In genomic region chr19:38054149-38054719, GRCm38 (mm10) we compare ENCODE assay signal across 8 mouse cellular contexts. TPM values are rescaled to one million over a fixed set of nuclear protein-coding genes. Genes with fewer than 3 reads are reported as not detected.
DNase-seq lines count a peak whose midpoint lies in the region; ATAC-seq and TF ChIP-seq lines count a peak whose summit lies in the region.

No protein-coding gene starts in this region.

- H3K27me3 ChIP-seq in E14TG2a.4 (ENCODE audit: insufficient read depth, low read length) = no peaks in the 10 kb centered on the region
- H3K27me3 ChIP-seq in heart, embryonic 11.5 days (ENCODE audit: control insufficient read depth, insufficient read depth, low read length) = no peaks in the 10 kb centered on the region
- no peaks in the 10 kb centered on the region for H3K27me3 ChIP-seq in kidney, embryonic 16.5 days (ENCODE audit: insufficient read depth, low read length)
- H3K27me3 ChIP-seq in lung, embryonic 16.5 days (ENCODE audit: control insufficient read depth, insufficient read depth, low read depth, low read length) = no peaks in the 10 kb centered on the region

- peak overlapping the region; percentile 64 for H3K4me2 ChIP-seq in heart, embryonic 11.5 days
- H3K4me2 ChIP-seq in kidney, embryonic 16.5 days (replicated peaks; ENCODE audit: low read depth, low read length) = peak overlapping the region; percentile 60
- peak overlapping the region; percentile 76 for H3K4me2 ChIP-seq in lung, embryonic 16.5 days (ENCODE audit: low read depth, low read length)

- H3K9me3 ChIP-seq in E14TG2a.4 (ENCODE audit: low read length) = no peaks in the 10 kb centered on the region
- no peaks in the 10 kb centered on the region for H3K9me3 ChIP-seq in heart, embryonic 11.5 days (replicated peaks; ENCODE audit: control insufficient read depth, low read length)
- no peaks in the 10 kb centered on the region for H3K9me3 ChIP-seq in kidney, embryonic 16.5 days (ENCODE audit: low read length)
- H3K9me3 ChIP-seq in lung, embryonic 16.5 days (ENCODE audit: control insufficient read depth, low read length) = no peaks in the 10 kb centered on the region

- H3K27ac ChIP-seq in gastrocnemius, adult 2 months = peak overlapping the region; percentile 79
- no peak overlapping the region for H3K27ac ChIP-seq in heart, embryonic 11.5 days (ENCODE audit: low read depth, low read length)
- H3K27ac ChIP-seq in kidney, embryonic 16.5 days (ENCODE audit: low read length) = no peak overlapping the region; the same call in 1 of the 2 replicates
- H3K27ac ChIP-seq in lung, embryonic 16.5 days (ENCODE audit: low read length) = peak overlapping the region; percentile 64

- peak overlapping the region; percentile 83 for H3K4me3 ChIP-seq in gastrocnemius, adult 2 months
- peak overlapping the region; percentile 81 for H3K4me3 ChIP-seq in E14TG2a.4 (replicated peaks; ENCODE audit: low read length)
- H3K4me3 ChIP-seq in heart, embryonic 11.5 days (ENCODE audit: low read depth, low read length) = peak overlapping the region; percentile 58
- peak overlapping the region; percentile 85 for H3K4me3 ChIP-seq in kidney, embryonic 16.5 days (ENCODE audit: low read length)
- peak overlapping the region; percentile 67 for H3K4me3 ChIP-seq in lung, embryonic 16.5 days (ENCODE audit: low read length)

- intact Hi-C loops in gastrocnemius, adult 2 months (cut with DNase I) = loop anchor here (1.0 kb wide), 1 partner anchor 99 kb away; no protein-coding TSS in a partner anchor
- intact Hi-C loops in gastrocnemius, postnatal 36 days (cut with DNase I) = loop anchor here (2.0 kb wide), 1 partner anchor 99 kb away; no protein-coding TSS in a partner anchor

- H3K9ac ChIP-seq in heart, embryonic 11.5 days (ENCODE audit: low read depth, low read length) = peak overlapping the region; percentile 61
- peak overlapping the region; percentile 57 for H3K9ac ChIP-seq in kidney, embryonic 16.5 days (replicated peaks; ENCODE audit: low read length)
- peak overlapping the region; percentile 65 for H3K9ac ChIP-seq in lung, embryonic 16.5 days (ENCODE audit: low read length)

- DNase-seq in gastrocnemius, adult 2 months = peak; percentile 83
- DNase-seq in gastrocnemius, postnatal 36 days = no peak
- DNase-seq in cerebellum, postnatal 14 days = peak; percentile 80 to 81
- DNase-seq in right cerebral cortex, postnatal 25 days = peak; percentile 70

- peaks cover 64% of the 10 kb centered on the region for H3K4me1 ChIP-seq in E14TG2a.4 (replicated peaks; ENCODE audit: low read depth, low read length)
- peaks cover 6% of the 10 kb centered on the region; the same call in 1 of the 2 replicates for H3K4me1 ChIP-seq in heart, embryonic 11.5 days (ENCODE audit: control insufficient read depth, insufficient read depth, low read length)
- peaks cover 14% of the 10 kb centered on the region; the same call in 1 of the 2 replicates for H3K4me1 ChIP-seq in kidney, embryonic 16.5 days (ENCODE audit: insufficient read depth, low read length)
- H3K4me1 ChIP-seq in lung, embryonic 16.5 days (replicated peaks; ENCODE audit: control insufficient read depth, insufficient read depth, low read length) = peaks cover 16% of the 10 kb centered on the region

- no peak for TF ChIP-seq CTCF in gastrocnemius, adult 2 months (IDR thresholded peaks at IDR 0.05)
- TF ChIP-seq CTCF in E14TG2a.4 (conservative IDR thresholded peaks at IDR 0.05; ENCODE audit: low read length) = no peak

- ATAC-seq in heart, embryonic 11.5 days (replicated peaks; ENCODE audit: insufficient number of reproducible peaks, low FRiP score, low TSS enrichment) = peak; percentile 77
- peak; percentile 92 for ATAC-seq in kidney, embryonic 16.5 days (ENCODE audit: low FRiP score, low TSS enrichment)
- ATAC-seq in lung, embryonic 16.5 days (ENCODE audit: low read depth) = peak; percentile 90

- peaks cover 23% of the 10 kb centered on the region for H3K36me3 ChIP-seq in E14TG2a.4 (ENCODE audit: insufficient read depth, low read length)
- H3K36me3 ChIP-seq in heart, embryonic 11.5 days (ENCODE audit: control insufficient read depth, insufficient read depth, low read length) = peaks cover 3% of the 10 kb centered on the region; the same call in 1 of the 2 replicates
- peaks cover 6% of the 10 kb centered on the region; the same call in 1 of the 2 replicates for H3K36me3 ChIP-seq in kidney, embryonic 16.5 days (ENCODE audit: insufficient read depth, low read length)
- H3K36me3 ChIP-seq in lung, embryonic 16.5 days (ENCODE audit: control insufficient read depth, insufficient read depth, low read length) = peaks cover 9% of the 10 kb centered on the region

- 1% methylated on average over 23 of the region's 23 CpGs for WGBS in heart, embryonic 11.5 days (ENCODE audit: insufficient replicate concordance)
- 0% methylated on average over 22 of the region's 23 CpGs for WGBS in kidney, embryonic 16.5 days
- 0% methylated on average over 23 of the region's 23 CpGs for WGBS in lung, embryonic 16.5 days

RNA-seq across cellular contexts. Expression of gene Cep55, which starts 0.6 kb away (rescaled TPM):
- total RNA-seq in gastrocnemius, adult 2 months (2021) = not detected
- under 1 TPM; 0.30 to 0.31 TPM for total RNA-seq in gastrocnemius, postnatal 36 days (2021)
- polyA plus RNA-seq in heart, embryonic 11.5 days (2014; fragmentation: Nextera tagmentation; extraction: Ambion mirVana) = 28.1 and 30.5 TPM in 2 replicates
- 28.2 and 30.3 TPM in 2 replicates for polyA plus RNA-seq in kidney, embryonic 16.5 days (2015; fragmentation: Nextera tagmentation; extraction: Ambion mirVana)
- 44.5 and 46.8 TPM in 2 replicates for polyA plus RNA-seq in lung, embryonic 16.5 days (2015; fragmentation: Nextera tagmentation; extraction: Ambion mirVana)

RNA-seq across cellular contexts. Expression of gene Myof, which starts 10.9 kb away (rescaled TPM):
- 1 to 10 TPM; 4.7 to 6.4 TPM for total RNA-seq in gastrocnemius, adult 2 months (2021)
- 1 to 10 TPM; 4.5 to 5.6 TPM for total RNA-seq in gastrocnemius, postnatal 36 days (2021)
- polyA plus RNA-seq in heart, embryonic 11.5 days (2014; fragmentation: Nextera tagmentation; extraction: Ambion mirVana) = 7.4 and 8.5 TPM in 2 replicates
- polyA plus RNA-seq in kidney, embryonic 16.5 days (2015; fragmentation: Nextera tagmentation; extraction: Ambion mirVana) = 20.9 and 21.0 TPM in 2 replicates
- polyA plus RNA-seq in lung, embryonic 16.5 days (2015; fragmentation: Nextera tagmentation; extraction: Ambion mirVana) = 32.3 and 35.2 TPM in 2 replicates

RNA-seq across cellular contexts. Expression of gene Ffar4, which starts 42.6 kb away (rescaled TPM):
- total RNA-seq in gastrocnemius, adult 2 months (2021) = not detected
- total RNA-seq in gastrocnemius, postnatal 36 days (2021) = not detected
- polyA plus RNA-seq in heart, embryonic 11.5 days (2014; fragmentation: Nextera tagmentation; extraction: Ambion mirVana) = 0.15 TPM in 1 of 2 replicates, not detected in the other
- polyA plus RNA-seq in kidney, embryonic 16.5 days (2015; fragmentation: Nextera tagmentation; extraction: Ambion mirVana) = 1.3 and 1.4 TPM in 2 replicates
- 3.4 and 4.4 TPM in 2 replicates for polyA plus RNA-seq in lung, embryonic 16.5 days (2015; fragmentation: Nextera tagmentation; extraction: Ambion mirVana)

Comparison
In these comparisons a context has a peak if more than half of its experiments do, and no peak if none do; other contexts are left out.
1. DNase-seq: peak in gastrocnemius, adult 2 months (single experiment), cerebellum, postnatal 14 days (2 of 2) and right cerebral cortex, postnatal 25 days (single experiment); none in gastrocnemius, postnatal 36 days (0 of 2).
2. H3K27ac ChIP-seq: peak in gastrocnemius, adult 2 months (single experiment) and lung, embryonic 16.5 days (single experiment); none in heart, embryonic 11.5 days (single experiment) and kidney, embryonic 16.5 days (single experiment).
3. Peak in every context shown above with its lines, with median percentiles within 50 percentile points of each other: H3K4me3 ChIP-seq, ATAC-seq, H3K4me2 ChIP-seq and H3K9ac ChIP-seq.